Mouse (Mus musculus) gastrocnemius, postnatal 25 days (tissue): ENCODE data around the gene Vcl. TPM values are rescaled to one million over a fixed set of nuclear protein-coding genes. Genes with fewer than 3 reads are reported as not detected.

Experiments
- DNase-seq: peaks from one replicate; pipeline ENCODE4 v3.0.0; 2022
- total RNA-seq, 2 experiments: library from RNA; stranded (reverse); gene quantifications; 1 replicate in 1 of 2; 2 replicates in 1 of 2; pipeline ENCODE4 v1.2.3; 2021

The Vcl gene
- total RNA-seq, 2 experiments from 2014 or later = 78.4 to 94.0 TPM

DNA sequence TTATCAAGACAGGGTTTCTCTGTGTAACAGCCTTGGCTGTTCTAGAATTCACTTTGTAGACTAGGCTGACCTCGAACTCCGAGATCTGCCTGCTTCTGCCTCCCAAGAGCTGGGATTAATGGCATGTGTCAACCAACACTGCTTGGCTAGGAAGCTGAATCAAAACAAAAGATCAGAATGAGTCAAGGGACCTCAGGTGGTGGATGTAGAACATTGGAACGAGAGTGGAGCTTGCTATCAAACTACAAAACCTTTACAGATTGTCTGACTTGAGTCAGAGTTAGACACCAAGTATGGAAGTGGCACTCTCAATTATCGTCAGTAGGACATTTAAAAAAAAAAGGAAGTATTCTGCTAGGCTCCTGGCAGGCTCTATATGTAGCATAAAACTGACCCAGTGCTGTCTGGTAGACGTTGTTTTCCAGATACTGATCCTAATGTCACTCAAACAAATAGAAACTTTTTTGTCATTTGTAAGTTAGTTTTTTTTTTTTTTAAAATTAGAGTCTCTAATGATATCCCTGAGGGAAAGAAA lies 84.7 kb downstream of the Vcl start:
- no peak for DNase-seq

DNA sequence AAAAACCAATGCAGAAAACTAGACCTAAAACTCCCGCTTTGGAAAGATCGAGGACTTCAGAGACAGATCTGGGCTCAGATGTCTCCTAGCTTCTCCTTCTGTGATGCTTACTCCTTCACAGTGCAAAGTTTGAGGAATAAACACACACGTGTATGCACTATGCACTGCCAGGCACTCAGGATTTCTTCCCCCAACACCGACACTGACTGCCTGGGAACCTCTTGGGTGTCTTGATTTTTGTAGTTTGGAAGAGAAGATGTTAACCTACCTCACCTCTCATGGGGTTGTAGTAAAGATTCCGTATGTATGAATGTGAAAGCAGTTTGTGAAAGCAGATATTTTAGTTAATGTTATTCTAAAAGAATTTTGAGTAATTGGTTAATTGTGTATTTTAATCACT lies 88.7 kb downstream of the Vcl start:
- DNase-seq = no peak

DNA sequence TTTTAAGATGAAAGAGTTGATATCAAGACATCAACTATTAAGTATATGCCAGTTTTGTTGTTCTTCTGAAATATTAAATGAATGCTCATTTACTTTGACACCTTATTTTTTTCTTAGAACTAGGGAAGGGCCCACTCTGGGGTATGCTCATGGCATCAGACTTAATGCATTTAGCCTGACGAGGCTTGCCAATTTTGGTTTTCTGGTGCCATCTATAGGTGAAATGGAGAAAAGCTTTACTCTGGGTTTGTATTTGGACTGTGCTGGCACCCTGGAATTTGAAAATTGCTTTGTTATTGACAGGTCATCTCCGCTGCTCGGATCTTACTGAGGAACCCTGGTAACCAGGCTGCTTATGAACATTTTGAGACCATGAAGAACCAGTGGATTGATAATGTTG lies 89.8 kb downstream of the Vcl start:
- DNase-seq = no peak

DNA sequence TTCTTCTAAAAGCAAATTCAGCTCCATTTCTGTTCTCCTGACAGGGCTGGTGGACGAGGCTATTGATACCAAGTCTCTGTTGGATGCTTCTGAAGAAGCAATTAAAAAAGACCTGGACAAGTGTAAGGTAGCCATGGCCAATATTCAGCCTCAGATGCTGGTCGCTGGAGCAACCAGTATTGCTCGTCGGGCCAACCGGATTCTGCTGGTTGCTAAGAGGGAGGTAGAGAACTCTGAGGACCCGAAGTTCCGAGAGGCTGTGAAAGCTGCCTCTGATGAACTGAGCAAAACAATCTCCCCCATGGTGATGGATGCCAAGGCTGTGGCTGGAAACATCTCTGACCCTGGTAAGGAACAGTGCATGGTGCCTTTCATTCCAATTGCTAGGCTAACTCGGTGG lies 91.2 kb downstream of the Vcl start:
- DNase-seq = no peak

DNA sequence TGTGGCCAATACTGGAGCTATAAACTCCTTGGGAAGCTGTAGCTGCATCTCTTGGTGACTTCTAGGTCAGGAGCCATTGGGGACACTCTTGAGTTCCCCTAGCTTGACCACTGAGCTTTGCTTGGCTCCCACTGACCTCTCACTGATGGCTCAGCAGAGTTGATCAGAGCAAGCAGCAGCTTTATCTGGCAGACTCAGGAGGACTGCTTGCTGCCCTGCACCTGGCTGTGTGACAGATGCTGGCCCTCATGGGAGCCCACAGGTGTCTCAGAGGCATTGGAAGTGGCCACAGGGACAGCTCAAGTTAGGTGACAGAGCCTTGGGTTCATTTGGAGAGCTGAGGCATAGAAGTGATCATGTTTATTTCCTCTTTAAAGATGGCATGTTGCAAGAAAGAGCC lies 98.3 kb downstream of the Vcl start:
- peak; percentile 27 for DNase-seq

DNA sequence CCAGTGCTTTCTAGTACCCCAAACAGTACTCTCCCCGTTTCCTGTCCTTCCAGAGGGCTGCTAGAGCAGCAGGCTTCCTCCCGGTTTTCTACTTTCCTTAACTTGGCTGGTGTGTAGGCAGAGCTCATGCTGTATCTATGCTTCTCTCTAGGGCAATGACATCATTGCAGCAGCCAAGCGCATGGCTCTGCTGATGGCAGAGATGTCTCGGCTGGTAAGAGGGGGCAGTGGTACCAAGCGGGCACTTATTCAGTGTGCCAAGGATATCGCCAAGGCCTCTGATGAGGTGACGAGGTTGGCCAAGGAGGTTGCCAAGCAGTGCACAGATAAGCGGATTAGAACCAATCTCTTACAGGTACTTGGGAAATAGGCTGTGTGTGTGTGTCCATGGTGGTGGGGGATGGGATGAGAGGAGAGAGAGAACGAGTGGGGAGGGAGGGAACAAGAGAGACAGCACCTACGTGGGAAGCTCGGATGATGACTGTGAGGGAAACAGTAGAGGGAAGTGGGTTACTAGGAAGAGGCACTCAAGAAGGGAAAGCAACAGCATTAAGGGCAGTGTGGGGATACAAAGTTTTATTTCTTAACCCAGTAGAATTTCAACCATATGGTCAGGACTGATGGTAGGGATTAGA lies 99.9 kb downstream of the Vcl start:
- no peak for DNase-seq

DNA sequence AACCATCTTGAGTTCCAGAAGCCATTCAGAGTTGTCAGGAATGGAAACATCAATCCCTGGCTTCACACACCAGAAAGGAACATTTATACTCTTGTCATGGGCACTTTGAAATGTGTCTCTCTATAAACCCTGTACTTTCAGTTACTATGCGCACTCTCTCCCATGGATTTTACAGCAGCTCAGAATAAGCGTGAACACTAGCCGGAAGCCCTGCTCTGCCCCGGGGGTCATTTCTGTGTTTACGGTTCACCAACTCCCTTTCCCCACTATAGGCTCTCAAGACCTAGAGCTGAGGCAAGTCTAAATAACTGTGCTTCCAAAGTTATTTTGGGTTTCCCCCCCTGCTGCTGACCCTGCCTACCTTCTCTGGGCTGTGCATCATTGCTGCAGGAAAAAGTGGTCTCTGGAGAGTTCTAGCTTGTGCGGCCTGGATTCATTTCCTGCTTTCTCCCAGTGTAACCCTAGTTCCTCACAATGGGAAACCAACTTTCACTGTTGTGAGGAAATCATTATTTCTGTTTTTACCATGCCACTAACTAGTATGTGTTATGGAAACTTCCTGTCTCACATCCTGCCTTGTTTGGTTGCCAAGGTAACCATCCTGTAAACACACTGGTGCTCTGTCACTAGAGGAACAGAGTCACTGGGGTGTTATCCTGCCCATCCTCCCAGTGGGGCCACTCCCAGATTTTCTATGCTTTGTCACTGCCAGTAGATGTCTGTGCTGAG lies 102.7 kb downstream of the Vcl start:
- DNase-seq = peak; percentile 60

DNA sequence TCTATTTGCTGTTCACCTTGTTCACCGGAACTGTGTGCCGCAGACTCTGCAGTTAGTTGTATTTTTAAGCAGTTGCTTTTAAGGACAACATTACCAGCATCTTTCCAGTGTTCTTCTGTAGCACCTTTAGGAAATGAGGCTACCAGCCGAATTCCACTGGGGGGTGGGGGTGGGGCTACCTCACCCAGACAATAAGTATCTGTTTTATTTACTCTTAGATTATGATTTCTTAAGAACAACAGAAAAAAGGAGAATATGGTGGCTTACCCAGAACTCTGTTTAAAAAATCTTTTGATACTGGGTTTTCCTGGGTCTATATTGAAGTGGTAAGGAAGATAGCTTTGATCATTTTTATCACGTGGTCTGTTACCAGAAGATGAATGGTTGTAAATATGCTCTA lies 105.1 kb downstream of the Vcl start:
- no peak for DNase-seq

DNA sequence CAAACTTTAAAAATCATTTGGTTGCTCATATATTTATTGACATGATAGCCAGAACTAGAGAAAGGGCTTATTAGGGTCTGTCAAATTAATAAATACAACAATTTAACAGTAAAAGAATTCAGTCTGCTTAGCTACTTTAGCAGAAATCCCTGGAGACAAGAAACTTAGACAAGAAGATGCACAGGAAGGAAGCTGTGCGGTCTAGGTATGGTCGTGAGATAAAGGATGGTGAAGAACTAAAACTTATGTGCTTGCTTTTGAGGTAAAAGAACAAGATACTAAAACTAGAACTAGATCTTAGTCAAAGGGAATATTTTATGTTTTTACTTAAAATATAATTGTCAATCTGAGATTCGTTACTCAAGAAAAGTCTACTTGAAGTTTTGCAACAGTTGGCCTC lies 105.6 kb downstream of the Vcl start:
- DNase-seq = no peak

DNA sequence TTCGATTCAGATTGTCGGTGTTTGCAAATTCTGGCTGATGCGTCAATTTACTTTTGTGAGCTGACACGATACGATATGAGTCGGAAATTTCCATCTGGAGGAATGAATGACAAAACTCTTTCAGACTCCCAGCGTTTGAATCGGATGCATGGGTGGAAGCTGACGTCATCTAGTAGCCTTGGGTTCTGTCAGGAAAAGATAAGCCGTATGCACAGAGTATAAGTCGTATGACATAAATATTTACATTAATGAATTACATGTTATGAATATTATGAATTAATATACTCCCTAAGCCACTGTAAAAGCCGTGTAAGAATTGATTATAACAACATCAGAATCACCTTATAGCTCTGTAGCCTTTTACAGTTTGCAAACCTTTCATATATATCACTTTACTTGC lies 109.9 kb downstream of the Vcl start:
- DNase-seq = no peak

DNA sequence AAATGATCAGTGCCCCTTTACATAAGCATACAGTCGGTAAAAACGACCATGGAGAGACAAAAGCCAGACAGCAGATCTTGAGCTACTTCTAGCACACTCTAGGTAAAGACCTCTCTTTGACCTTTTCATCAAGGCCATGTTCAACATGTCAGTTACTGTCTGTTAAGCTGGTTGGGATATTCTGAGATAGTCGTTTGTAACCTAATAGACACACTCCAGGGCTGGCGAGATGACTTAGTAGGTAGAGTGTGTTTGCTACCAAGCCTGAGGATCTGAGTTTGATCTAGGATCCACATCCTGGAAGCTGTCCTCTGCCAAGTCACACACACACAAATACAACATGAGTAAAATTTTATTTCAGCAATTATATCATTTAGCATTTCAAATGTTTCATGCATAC lies 110.4 kb downstream of the Vcl start:
- no peak for DNase-seq

DNA sequence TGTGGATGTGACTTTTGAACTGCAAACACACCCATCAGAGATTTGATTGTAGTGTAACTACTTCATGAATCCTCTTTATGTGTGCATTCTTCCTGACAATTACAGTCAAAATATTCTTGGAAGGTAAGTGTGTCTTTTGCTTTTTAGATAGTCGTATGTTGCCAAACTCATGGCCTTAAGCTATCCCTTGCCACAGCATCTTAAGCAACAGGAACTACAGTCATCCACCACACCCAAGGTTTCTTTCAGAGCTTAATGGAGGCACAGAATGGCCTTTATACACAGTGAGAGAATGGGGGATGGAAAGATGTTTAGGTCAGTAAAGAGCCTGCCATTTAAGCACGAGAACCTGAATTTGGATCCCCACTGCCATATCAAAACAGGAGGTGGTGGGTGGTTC lies 118.6 kb downstream of the Vcl start:
- DNase-seq = no peak

DNA sequence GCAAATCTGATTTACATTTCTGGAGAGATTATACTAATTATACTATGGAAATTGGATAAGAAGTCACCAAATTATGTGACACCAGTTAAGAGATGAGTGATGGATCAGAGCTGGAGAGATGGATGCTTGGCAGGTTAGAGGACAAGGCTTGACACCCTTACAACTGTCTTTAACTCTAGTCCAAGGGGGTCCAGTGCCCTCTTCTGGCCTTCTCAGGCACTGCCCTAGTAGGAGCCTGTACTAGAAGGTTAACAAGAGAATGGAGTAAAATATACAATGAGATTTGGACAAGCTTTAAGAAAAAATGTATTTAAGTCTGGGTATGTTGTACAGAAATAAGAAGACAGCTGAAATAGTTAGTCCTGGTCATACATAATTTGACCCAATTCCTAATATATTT lies 119.7 kb downstream of the Vcl start:
- no peak for DNase-seq

DNA sequence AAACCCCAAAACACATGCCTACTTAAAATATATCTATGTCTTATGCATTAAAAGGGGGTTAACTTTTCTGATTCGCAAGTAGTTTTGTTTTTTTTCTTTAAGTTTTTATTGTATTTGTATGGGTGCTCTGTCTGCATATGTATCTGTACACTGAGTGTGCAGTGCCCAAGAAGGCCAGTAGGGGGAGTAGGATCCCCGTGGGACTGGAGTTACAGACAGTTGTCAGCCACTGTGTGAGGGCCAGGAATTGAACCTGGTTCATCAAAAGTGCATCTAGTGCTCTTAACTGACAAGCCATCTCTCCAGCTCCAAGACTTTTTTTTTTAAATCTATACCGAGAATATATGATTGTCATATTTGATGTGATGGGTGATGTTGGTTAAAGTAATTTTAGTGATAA lies 121.5 kb downstream of the Vcl start:
- DNase-seq = no peak

DNA sequence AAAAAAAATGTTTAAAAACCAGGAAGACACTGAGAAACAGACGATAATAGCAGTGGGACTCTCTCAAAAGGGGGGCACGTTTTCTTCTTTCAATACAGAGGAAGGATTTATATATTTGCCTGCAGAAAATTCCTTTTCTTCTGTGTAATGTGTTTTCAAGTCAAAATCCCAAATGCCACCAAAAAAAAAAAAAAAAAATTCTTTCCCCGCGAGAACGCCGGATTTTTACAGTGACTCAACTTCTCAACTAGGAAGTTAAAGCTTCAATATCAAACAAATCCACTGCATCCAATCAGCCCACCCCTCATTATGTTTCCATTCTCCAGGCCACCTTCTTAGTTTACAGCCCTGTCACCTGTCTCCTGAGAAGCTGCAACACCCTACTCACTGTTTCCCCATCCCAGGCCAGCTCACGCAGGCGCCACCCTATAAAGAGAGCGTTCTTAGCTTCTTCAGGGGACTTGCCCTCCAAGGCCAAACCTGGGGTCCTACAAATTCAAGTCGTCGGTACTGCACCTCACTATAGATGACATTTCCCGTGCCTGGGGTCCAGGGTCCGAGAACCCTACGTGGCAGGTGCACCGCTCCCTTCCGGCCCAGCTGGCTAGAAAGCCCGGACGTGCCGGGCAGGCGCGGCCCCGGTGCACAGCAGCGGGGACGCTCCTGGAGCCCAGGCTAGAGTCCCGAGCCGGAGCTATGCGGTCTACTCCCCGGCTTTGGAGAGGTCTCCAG lies 122.3 kb downstream of the Vcl start:
- DNase-seq = no peak

DNA sequence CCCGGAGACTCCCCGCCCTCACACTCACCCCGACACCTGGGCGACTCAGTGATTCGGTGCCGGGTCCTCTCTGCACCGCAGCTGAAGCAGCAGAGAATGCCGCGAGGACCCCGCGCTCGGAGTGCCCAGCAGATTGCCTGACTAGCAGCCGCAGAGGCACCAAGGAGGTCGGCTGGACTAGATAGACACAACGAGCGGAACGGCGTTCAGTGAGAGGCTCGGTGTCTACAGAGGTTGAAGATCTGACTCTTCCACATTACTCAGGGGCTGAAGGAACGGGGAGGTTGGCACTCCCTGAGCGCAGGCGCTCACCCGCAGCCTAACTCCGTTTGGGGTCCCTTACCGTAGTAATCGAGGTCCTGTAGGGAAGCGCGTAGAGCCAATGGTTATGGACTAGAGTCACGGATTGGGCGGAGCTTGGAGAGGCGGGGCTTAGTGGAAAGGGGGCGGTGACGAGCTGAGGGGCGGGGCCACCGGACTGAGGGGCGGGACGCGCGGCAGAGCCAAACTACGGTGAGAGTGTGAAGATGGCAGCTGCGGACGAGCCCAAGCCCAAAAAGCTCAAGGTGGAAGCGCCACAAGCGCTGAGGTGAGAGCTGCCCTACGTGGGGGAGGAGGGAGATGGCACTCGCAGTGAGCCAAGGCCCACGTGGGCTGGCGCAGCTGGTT lies 123.0 kb downstream of the Vcl start, which contains the start of the genes Ap3m1 and Adk:
Gene Ap3m1 (minus strand): TSS at position 397 of the 669 bp plus-strand sequence.
Gene Adk (plus strand): TSS at position 463 of the 669 bp plus-strand sequence.
- peak; percentile 95 for DNase-seq

DNA sequence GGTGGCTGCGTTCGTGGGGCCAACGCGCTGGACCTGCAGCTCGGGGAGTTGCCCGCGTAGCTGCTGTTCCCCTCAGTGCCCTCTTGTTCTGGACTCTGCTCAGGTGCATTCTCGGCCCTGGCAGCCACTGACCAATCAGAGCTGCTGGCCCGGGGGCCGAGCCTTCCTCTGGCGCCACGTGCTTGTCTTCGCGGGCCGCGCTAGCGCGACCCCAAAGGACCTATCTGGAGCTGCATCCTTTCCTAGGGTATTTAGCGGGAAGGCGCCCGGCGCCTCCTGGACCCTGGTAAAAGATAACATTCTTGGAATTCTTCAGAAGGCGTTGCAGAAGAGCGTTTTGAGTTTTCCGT lies 123.6 kb downstream of the Vcl start:
- DNase-seq = peak; percentile 79

DNA sequence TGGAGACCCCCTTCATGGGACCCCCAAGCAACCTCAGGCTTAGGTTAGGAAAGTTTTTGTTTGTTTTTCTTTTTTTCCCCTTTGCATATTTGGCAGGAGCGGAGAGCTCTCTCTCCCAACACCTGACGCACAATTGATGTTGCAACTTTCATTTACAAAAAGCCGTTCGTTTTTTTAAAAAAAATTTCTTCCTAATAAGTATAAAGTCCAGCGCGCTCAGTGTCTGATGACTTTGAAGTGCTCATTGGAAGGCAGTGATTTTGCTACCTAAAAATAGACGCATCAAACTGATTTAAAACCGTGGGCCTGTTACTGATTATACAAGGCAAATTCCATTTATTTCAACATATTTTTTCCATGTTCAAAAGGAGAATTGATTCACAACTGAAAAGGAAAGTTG lies 124.0 kb downstream of the Vcl start:
- no peak for DNase-seq

DNA sequence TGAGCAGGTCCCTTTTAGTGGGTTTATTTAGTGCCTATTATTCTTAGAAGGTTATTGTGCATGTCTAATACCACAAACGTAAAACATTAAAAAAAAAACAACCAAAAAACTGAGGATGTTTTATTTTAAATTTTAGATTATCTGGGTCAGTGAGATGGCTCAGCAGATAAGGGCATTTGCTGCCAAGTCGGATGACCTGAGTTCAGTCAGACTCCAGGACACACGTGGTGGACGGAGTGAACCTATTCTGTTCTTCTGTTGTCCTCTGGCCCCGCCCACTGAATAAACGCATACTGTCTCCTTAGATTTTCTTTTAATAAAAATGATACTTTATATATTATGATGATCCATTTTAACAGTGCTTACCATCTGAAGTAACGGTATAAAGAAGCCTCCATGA lies 124.4 kb downstream of the Vcl start:
- DNase-seq = no peak

DNA sequence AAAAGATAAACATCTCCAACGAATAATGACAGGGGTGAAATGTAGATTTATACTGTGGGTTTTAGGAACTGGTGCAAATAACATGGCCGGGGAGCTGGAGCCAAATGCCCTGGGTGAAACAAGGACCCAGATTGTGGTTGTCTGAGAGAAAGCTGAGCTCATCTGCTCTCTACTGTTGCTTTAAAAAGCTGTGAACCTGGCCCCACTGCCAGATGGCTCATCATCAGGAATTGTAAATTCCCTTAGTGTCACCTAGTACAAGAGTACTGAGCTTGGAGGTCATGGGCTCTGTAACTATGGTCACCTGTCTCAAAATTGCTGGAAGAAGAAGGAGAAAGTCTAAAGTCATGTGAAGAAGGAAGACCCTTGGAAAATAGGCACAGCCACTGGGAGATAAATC lies 129.8 kb downstream of the Vcl start:
- DNase-seq = peak; percentile 15

DNA sequence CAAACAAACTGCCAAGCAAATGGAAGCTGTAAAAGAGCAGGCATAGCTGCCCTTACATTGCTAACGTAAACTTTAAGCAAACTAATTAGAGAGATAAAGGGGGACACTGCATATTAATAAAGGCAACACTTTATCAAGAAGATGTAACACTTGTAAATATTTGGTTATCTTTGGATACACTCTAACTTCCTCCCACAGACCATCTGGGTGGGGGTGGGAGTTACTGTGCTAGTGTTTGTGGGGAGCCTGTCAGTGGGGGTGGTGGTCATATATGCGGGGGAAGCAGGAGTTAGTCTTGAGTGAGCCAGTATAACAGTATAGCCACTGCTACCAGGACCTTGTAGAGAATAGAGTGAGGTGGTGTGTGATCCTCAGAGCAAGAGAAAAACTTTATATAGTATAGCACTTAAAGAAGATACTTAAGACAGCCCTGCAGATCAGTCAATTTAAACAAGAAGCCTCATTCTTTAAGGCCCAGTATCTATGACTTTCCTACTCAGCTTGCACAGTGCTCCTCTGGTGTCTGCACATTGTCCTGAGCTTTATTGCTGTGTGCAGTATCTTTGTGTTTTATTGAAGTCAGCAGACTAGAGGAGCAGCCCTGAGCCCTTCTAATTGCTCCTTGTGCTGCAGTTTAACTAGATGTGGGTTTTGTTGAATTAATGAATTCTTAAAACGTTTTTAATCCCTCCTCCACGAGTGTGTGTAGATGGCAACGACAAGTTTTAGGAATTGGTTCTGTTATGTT lies 133.7 kb downstream of the Vcl start:
- DNase-seq = no peak

DNA sequence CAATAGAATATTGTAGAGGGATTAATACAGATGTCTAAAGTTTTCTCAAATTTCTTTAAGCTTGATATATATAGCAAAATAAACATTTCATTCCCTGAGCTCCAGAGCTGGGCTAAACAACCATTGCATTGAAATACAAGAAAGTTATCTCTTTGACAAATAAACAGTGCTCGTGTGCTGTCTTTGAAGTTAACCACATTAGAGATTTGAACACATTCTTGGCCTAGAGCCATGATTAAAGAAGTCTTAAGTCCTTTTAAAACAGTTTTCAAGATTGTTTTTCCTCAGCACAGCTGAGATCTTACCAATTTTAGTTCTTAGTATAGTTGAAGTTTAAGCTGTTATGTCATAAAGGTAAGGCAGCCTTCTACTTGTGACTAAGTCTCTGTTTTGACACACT lies 135.1 kb downstream of the Vcl start:
- DNase-seq = no peak
